Mouse (Mus musculus): ENCODE data around the gene Sh3rf1. TPM values are rescaled to one million over a fixed set of nuclear protein-coding genes. Genes with fewer than 3 reads are reported as not detected.

The Sh3rf1 gene
- polyA plus RNA-seq, 1 experiment from 2014 or later = 7.8 TPM

- Histone ChIP-seq H3K4me3 (no peak overlapping the region), H3K27me3 (ENCODE audit: low read depth, poor library complexity, severe bottlenecking) (no peaks in the 10 kb centered on the region), H3K9me3 (replicated peaks) (no peaks in the 10 kb centered on the region), H3K27ac (no peak overlapping the region), H3K36me3 (no peaks in the 10 kb centered on the region), H3K4me1 (no peaks in the 10 kb centered on the region)
- DNase-seq (ENCODE audit: low spot score) = peak; percentile 3
- 73% methylated on average over 2 of the region's 2 CpGs for WGBS
Measured at GRCm38 (mm10) chr8:61206876-61207275, 16.8 kb upstream of the Sh3rf1 start.

- Histone ChIP-seq H3K36me3 (no peaks in the 10 kb centered on the region), H3K9me3 (replicated peaks) (no peaks in the 10 kb centered on the region), H3K4me3 (no peak overlapping the region), H3K27ac (no peak overlapping the region), H3K4me1 (no peaks in the 10 kb centered on the region), H3K27me3 (ENCODE audit: low read depth, poor library complexity, severe bottlenecking) (no peaks in the 10 kb centered on the region)
- no peak for DNase-seq (ENCODE audit: low spot score)
- WGBS = 93% methylated on average over 4 of the region's 4 CpGs
Measured at GRCm38 (mm10) chr8:61207636-61208035, 16.0 kb upstream of the Sh3rf1 start.

- no peaks in the 10 kb centered on the region for H3K9me3 ChIP-seq (replicated peaks)
- 89% methylated on average over 9 of the region's 9 CpGs for WGBS
- H3K4me1 ChIP-seq = no peaks in the 10 kb centered on the region
- peak; percentile 13 for DNase-seq (ENCODE audit: low spot score)
- H3K4me3 ChIP-seq = no peak overlapping the region
- no peaks in the 10 kb centered on the region for H3K27me3 ChIP-seq (ENCODE audit: low read depth, poor library complexity, severe bottlenecking)
- H3K36me3 ChIP-seq = no peaks in the 10 kb centered on the region
- no peak overlapping the region for H3K27ac ChIP-seq
Measured at GRCm38 (mm10) chr8:61208719-61209118, 15.0 kb upstream of the Sh3rf1 start.

- Histone ChIP-seq H3K9me3 (replicated peaks) (no peaks in the 10 kb centered on the region), H3K4me1 (peaks cover 4% of the 10 kb centered on the region; the same call in 1 of the 2 replicates), H3K36me3 (no peaks in the 10 kb centered on the region), H3K27me3 (ENCODE audit: low read depth, poor library complexity, severe bottlenecking) (no peaks in the 10 kb centered on the region), H3K27ac (no peak overlapping the region), H3K4me3 (no peak overlapping the region)
- peak; percentile 9 for DNase-seq (ENCODE audit: low spot score)
- 91% methylated on average over 8 of the region's 8 CpGs for WGBS
Measured at GRCm38 (mm10) chr8:61210836-61211235, 12.8 kb upstream of the Sh3rf1 start.

- 58% methylated on average over 5 of the region's 5 CpGs for WGBS
- Histone ChIP-seq H3K36me3 (no peaks in the 10 kb centered on the region), H3K4me3 (no peak overlapping the region), H3K9me3 (replicated peaks) (no peaks in the 10 kb centered on the region), H3K27ac (no peak overlapping the region), H3K27me3 (ENCODE audit: low read depth, poor library complexity, severe bottlenecking) (no peaks in the 10 kb centered on the region), H3K4me1 (peaks cover 11% of the 10 kb centered on the region)
- peak; percentile 24 for DNase-seq (ENCODE audit: low spot score)
Measured at GRCm38 (mm10) chr8:61215081-61215819, 8.4 kb upstream of the Sh3rf1 start.

- Histone ChIP-seq H3K27me3 (ENCODE audit: low read depth, poor library complexity, severe bottlenecking) (0 out of 2 replicates have a peak, but pooled peaks cover 3% of the 10 kb centered on the region), H3K9me3 (replicated peaks) (no peaks in the 10 kb centered on the region), H3K4me1 (peaks cover 11% of the 10 kb centered on the region), H3K36me3 (no peaks in the 10 kb centered on the region), H3K27ac (no peak overlapping the region), H3K4me3 (no peak overlapping the region)
- no peak for DNase-seq (ENCODE audit: low spot score)
- WGBS = 39% methylated on average over 3 of the region's 3 CpGs
Measured at GRCm38 (mm10) chr8:61217017-61217416, 6.7 kb upstream of the Sh3rf1 start.

GRCm38 (mm10) chr8:61217426-61217825 is 6.2 kb upstream of the Sh3rf1 start:
- peaks cover 11% of the 10 kb centered on the region for H3K4me1 ChIP-seq
- H3K9me3 ChIP-seq (replicated peaks) = no peaks in the 10 kb centered on the region
- 0 out of 2 replicates have a peak, but pooled peaks cover 5% of the 10 kb centered on the region for H3K27me3 ChIP-seq (ENCODE audit: low read depth, poor library complexity, severe bottlenecking)
- H3K27ac ChIP-seq = no peak overlapping the region
- no peaks in the 10 kb centered on the region for H3K36me3 ChIP-seq
- WGBS = 81% methylated on average over 8 of the region's 8 CpGs
- DNase-seq (ENCODE audit: low spot score) = no peak
- H3K4me3 ChIP-seq = no peak overlapping the region

- H3K4me3 ChIP-seq = no peak overlapping the region
- H3K36me3 ChIP-seq = no peaks in the 10 kb centered on the region
- peaks cover 11% of the 10 kb centered on the region for H3K4me1 ChIP-seq
- no peak overlapping the region for H3K27ac ChIP-seq
- peak; percentile 22 for DNase-seq (ENCODE audit: low spot score)
- 96% methylated on average over 2 of the region's 2 CpGs for WGBS
- H3K27me3 ChIP-seq (ENCODE audit: low read depth, poor library complexity, severe bottlenecking) = 0 out of 2 replicates have a peak, but pooled peaks cover 5% of the 10 kb centered on the region
- H3K9me3 ChIP-seq (replicated peaks) = no peaks in the 10 kb centered on the region
Measured at GRCm38 (mm10) chr8:61218439-61218838, 5.2 kb upstream of the Sh3rf1 start.

GRCm38 (mm10) chr8:61223283-61223682 is 389 bp upstream of the Sh3rf1 start:
- Histone ChIP-seq H3K4me1 (peaks cover 17% of the 10 kb centered on the region), H3K27me3 (ENCODE audit: low read depth, poor library complexity, severe bottlenecking) (0 out of 2 replicates have a peak, but pooled peaks cover 5% of the 10 kb centered on the region), H3K36me3 (0 out of 2 replicates have a peak, but pooled peaks cover 3% of the 10 kb centered on the region), H3K4me3 (peak overlapping the region; percentile 88), H3K27ac (peak overlapping the region; percentile 94), H3K9me3 (replicated peaks) (no peaks in the 10 kb centered on the region)
- DNase-seq (ENCODE audit: low spot score) = no peak
- WGBS = 21% methylated on average over 5 of the region's 5 CpGs

- 1% methylated on average over 41 of the region's 41 CpGs for WGBS
- DNase-seq (ENCODE audit: low spot score) = peak; percentile 69
- 0 out of 2 replicates have a peak, but pooled peaks cover 3% of the 10 kb centered on the region for H3K36me3 ChIP-seq
- 0 out of 2 replicates have a peak, but pooled peaks cover 5% of the 10 kb centered on the region for H3K27me3 ChIP-seq (ENCODE audit: low read depth, poor library complexity, severe bottlenecking)
- peak overlapping the region; percentile 94 for H3K27ac ChIP-seq
- no peaks in the 10 kb centered on the region for H3K9me3 ChIP-seq (replicated peaks)
- peak overlapping the region; percentile 88 for H3K4me3 ChIP-seq
- peaks cover 19% of the 10 kb centered on the region for H3K4me1 ChIP-seq
Measured at GRCm38 (mm10) chr8:61224380-61225092, 864 bp downstream of the Sh3rf1 start.

- H3K9me3 ChIP-seq (replicated peaks) = no peaks in the 10 kb centered on the region
- 0 out of 2 replicates have a peak, but pooled peaks cover 5% of the 10 kb centered on the region for H3K27me3 ChIP-seq (ENCODE audit: low read depth, poor library complexity, severe bottlenecking)
- peaks cover 23% of the 10 kb centered on the region for H3K4me1 ChIP-seq
- no peak for DNase-seq (ENCODE audit: low spot score)
- H3K27ac ChIP-seq = no peak overlapping the region
- WGBS = 57% methylated on average over 20 of the region's 20 CpGs
- 0 out of 2 replicates have a peak, but pooled peaks cover 3% of the 10 kb centered on the region for H3K36me3 ChIP-seq
- H3K4me3 ChIP-seq = peak overlapping the region; percentile 88
Measured at GRCm38 (mm10) chr8:61225581-61226395, 2.1 kb downstream of the Sh3rf1 start.

GRCm38 (mm10) chr8:61226632-61227031 is 3.0 kb downstream of the Sh3rf1 start:
- Histone ChIP-seq H3K27me3 (ENCODE audit: low read depth, poor library complexity, severe bottlenecking) (0 out of 2 replicates have a peak, but pooled peaks cover 5% of the 10 kb centered on the region), H3K27ac (no peak overlapping the region), H3K4me3 (no peak overlapping the region), H3K4me1 (peaks cover 23% of the 10 kb centered on the region), H3K36me3 (0 out of 2 replicates have a peak, but pooled peaks cover 3% of the 10 kb centered on the region), H3K9me3 (replicated peaks) (no peaks in the 10 kb centered on the region)
- 87% methylated on average over 5 of the region's 5 CpGs for WGBS
- DNase-seq (ENCODE audit: low spot score) = no peak

All from limb, embryonic 10.5 days (tissue).